Mouse (Mus musculus): ENCODE data around the gene Hmg20b.

- TF ChIP-seq EP300 (optimal IDR thresholded peaks at IDR 0.05): no peak
- no peak for TF ChIP-seq CTCF (IDR thresholded peaks at IDR 0.05; ENCODE audit: low read depth)
These were observed 7.9 kb upstream of the Hmg20b start for GRCm38 (mm10) chr10:81358209-81358608.
